Mouse (Mus musculus) CH12.LX (cell line): ENCODE results near the gene Sall4. TPM values are rescaled to one million over a fixed set of nuclear protein-coding genes. Genes with fewer than 3 reads are reported as not detected.
A peak's percentile ranks its signal among the peaks of the same experiment; 100 is the strongest.

Source experiments
- DNase-seq: peaks from one replicate; pipeline ENCODE4 v3.0.0-alpha.2; 2013; ENCODE audit errors: extremely low read depth
- H3K27ac ChIP-seq: 2 replicates; pipeline ENCODE4 v1.5.1; 2012; ENCODE audit warnings: low read depth, mild to moderate bottlenecking, control low read depth, moderate library complexity; ENCODE audit not compliant: insufficient read depth
- H3K27me3 ChIP-seq: replicated peaks from 2 replicates; pipeline ENCODE3; 2012; ENCODE audit warnings: inconsistent platforms
- H3K36me3 ChIP-seq, 2 experiments: replicated peaks in 1 of 2; 2 replicates each; pipeline versions ENCODE3 to v1.6.1; 2012; ENCODE audit warnings: inconsistent platforms in 1 of 2, low read length in 1 of 2, mild to moderate bottlenecking in 1 of 2, mixed read lengths in 1 of 2, moderate library complexity in 1 of 2; ENCODE audit not compliant: control insufficient read depth in 1 of 2, insufficient read depth in 1 of 2
- H3K4me1 ChIP-seq, 2 experiments: 2 replicates each; pipeline ENCODE4 v1.6.1; 2012; ENCODE audit warnings: inconsistent platforms in 1 of 2, moderate library complexity in 1 of 2; ENCODE audit not compliant: insufficient read depth in 2 of 2, control insufficient read depth in 1 of 2
- H3K4me2 ChIP-seq: 2 replicates; pipeline ENCODE4 v1.6.1; 2012; ENCODE audit warnings: low read depth, mild to moderate bottlenecking, control low read depth; ENCODE audit not compliant: poor library complexity, insufficient read depth, severe bottlenecking
- H3K4me3 ChIP-seq, 3 experiments: fragments of 150-350 bp in 1 of 3; sonication (generic) in 1 of 3; replicated peaks in 1 of 3; 2 replicates each; pipeline versions ENCODE3 to v1.5.1; 2011 to 2012; ENCODE audit warnings: low read depth in 2 of 3, low read length in 2 of 3, mild to moderate bottlenecking in 2 of 3, moderate library complexity in 2 of 3, control low read depth in 1 of 3, improper control_type of control experiment in 1 of 3, inconsistent platforms in 1 of 3, mixed read lengths in 1 of 3; ENCODE audit not compliant: poor library complexity in 1 of 3
- H3K79me2 ChIP-seq: replicated peaks from 2 replicates; pipeline ENCODE4 v1.6.1; 2012; ENCODE audit warnings: mild to moderate bottlenecking, moderate library complexity; ENCODE audit not compliant: control insufficient read depth, poor library complexity, insufficient read depth, severe bottlenecking; ENCODE audit errors: extremely low read depth
- H3K9ac ChIP-seq: 2 replicates; pipeline ENCODE4 v1.6.1; 2012; ENCODE audit warnings: low read depth, mild to moderate bottlenecking, control low read depth, moderate library complexity; ENCODE audit not compliant: insufficient read depth
- H3K9me3 ChIP-seq: replicated peaks from 2 replicates; pipeline ENCODE3; 2012; ENCODE audit warnings: low read length, inconsistent platforms, mixed read lengths
- BHLHE40 ChIP-seq: IDR thresholded peaks from 2 replicates; pipeline ENCODE4 v1.6.1; 2011; ENCODE audit warnings: mild to moderate bottlenecking, low read depth, low read length, improper control_type of control experiment
- CHD1 ChIP-seq: IDR thresholded peaks from 2 replicates; pipeline ENCODE4 v1.6.1; 2012; ENCODE audit warnings: low read depth, low read length, improper control_type of control experiment, inconsistent platforms
- CHD2 ChIP-seq: IDR thresholded peaks from 2 replicates; pipeline ENCODE4 v1.6.1; 2011; ENCODE audit warnings: low read length, improper control_type of control experiment
- CTCF ChIP-seq, 2 experiments: IDR thresholded peaks in 1 of 2; conservative IDR thresholded peaks in 1 of 2; 2 replicates each; pipeline ENCODE4 v1.5.1; 2011 to 2012; ENCODE audit warnings: low read depth in 2 of 2, low read length in 2 of 2, improper control_type of control experiment in 1 of 2, inconsistent platforms in 1 of 2, mild to moderate bottlenecking in 1 of 2, moderate library complexity in 1 of 2
- ELF1 ChIP-seq: IDR thresholded peaks from 2 replicates; pipeline ENCODE4 v1.6.1; 2014; ENCODE audit warnings: low read depth, mild to moderate bottlenecking, inconsistent platforms, low read length, improper control_type of control experiment
- EP300 ChIP-seq: IDR thresholded peaks from 2 replicates; pipeline ENCODE4 v1.6.1; 2011; ENCODE audit warnings: low read length, improper control_type of control experiment
- ETS1 ChIP-seq: conservative IDR thresholded peaks from 2 replicates; pipeline ENCODE4 v1.6.1; 2012; ENCODE audit warnings: low read depth, mild to moderate bottlenecking, inconsistent platforms, low read length, improper control_type of control experiment, moderate library complexity
- HCFC1 ChIP-seq: IDR thresholded peaks from 2 replicates; pipeline ENCODE4 v1.6.1; 2012; ENCODE audit warnings: low read depth, mild to moderate bottlenecking, inconsistent platforms, low read length, improper control_type of control experiment
- JUN ChIP-seq: IDR thresholded peaks from 2 replicates; pipeline ENCODE4 v1.6.1; 2011; ENCODE audit warnings: low read depth, mild to moderate bottlenecking, low read length, improper control_type of control experiment, moderate library complexity; ENCODE audit not compliant: insufficient read depth
- JUND ChIP-seq: conservative IDR thresholded peaks from 2 replicates; pipeline ENCODE4 v1.6.1; 2011; ENCODE audit warnings: low read depth, low read length, improper control_type of control experiment
- KAT2A ChIP-seq: IDR thresholded peaks from 2 replicates; pipeline ENCODE4 v1.6.1; 2012; ENCODE audit warnings: low read length, improper control_type of control experiment, inconsistent platforms; ENCODE audit not compliant: insufficient replicate concordance
- MAX ChIP-seq: IDR thresholded peaks from 2 replicates; pipeline ENCODE4 v1.6.1; 2011; ENCODE audit warnings: low read length, improper control_type of control experiment
- MAZ ChIP-seq: IDR thresholded peaks from 2 replicates; pipeline ENCODE4 v1.6.1; 2012; ENCODE audit warnings: low read depth, mild to moderate bottlenecking, inconsistent platforms, low read length, improper control_type of control experiment, moderate library complexity
- MEF2A ChIP-seq: IDR thresholded peaks from 2 replicates; pipeline ENCODE4 v1.6.1; 2014; ENCODE audit warnings: low read depth, mild to moderate bottlenecking, inconsistent platforms, low read length, improper control_type of control experiment, borderline replicate concordance
- MXI1 ChIP-seq: IDR thresholded peaks from 2 replicates; pipeline ENCODE4 v1.6.1; 2011; ENCODE audit warnings: mild to moderate bottlenecking, low read depth, low read length, improper control_type of control experiment
- MYC ChIP-seq: IDR thresholded peaks from 2 replicates; pipeline ENCODE4 v1.6.1; 2011; ENCODE audit warnings: low read depth, mild to moderate bottlenecking, improper control_type of control experiment, low read length
- NELFE ChIP-seq: IDR thresholded peaks from 2 replicates; pipeline ENCODE4 v1.6.1; 2011; ENCODE audit warnings: low read depth, low read length, improper control_type of control experiment
- NRF1 ChIP-seq: IDR thresholded peaks from 2 replicates; pipeline ENCODE4 v1.6.1; 2014; ENCODE audit warnings: low read depth, mild to moderate bottlenecking, inconsistent platforms, low read length, improper control_type of control experiment, moderate library complexity
- PAX5 ChIP-seq: IDR thresholded peaks from 2 replicates; pipeline ENCODE4 v1.6.1; 2012; ENCODE audit warnings: low read length, inconsistent platforms, mixed read lengths
- POLR2A ChIP-seq: IDR thresholded peaks from 2 replicates; pipeline ENCODE4 v1.6.1; 2011; ENCODE audit warnings: low read depth, mild to moderate bottlenecking, improper control_type of control experiment, low read length
- RAD21 ChIP-seq: IDR thresholded peaks from 2 replicates; pipeline ENCODE4 v1.6.1; 2011; ENCODE audit warnings: low read depth, mild to moderate bottlenecking, low read length, improper control_type of control experiment, moderate library complexity
- SIN3A ChIP-seq: IDR thresholded peaks from 2 replicates; pipeline ENCODE4 v1.6.1; 2012; ENCODE audit warnings: low read length, improper control_type of control experiment, inconsistent platforms
- UBTF ChIP-seq: IDR thresholded peaks from 2 replicates; pipeline ENCODE4 v1.6.1; 2012; ENCODE audit warnings: low read depth, mild to moderate bottlenecking, inconsistent platforms, low read length, improper control_type of control experiment, moderate library complexity
- USF2 ChIP-seq: conservative IDR thresholded peaks from 2 replicates; pipeline ENCODE4 v1.6.1; 2011; ENCODE audit warnings: low read depth, low read length, improper control_type of control experiment
- ZC3H11A ChIP-seq: IDR thresholded peaks from 2 replicates; pipeline ENCODE4 v1.6.1; 2012; ENCODE audit warnings: low read depth, mild to moderate bottlenecking, inconsistent platforms, low read length, improper control_type of control experiment
- ZKSCAN1 ChIP-seq: IDR thresholded peaks from 2 replicates; pipeline ENCODE4 v1.6.1; 2012; ENCODE audit warnings: low read depth, inconsistent platforms, low read length, improper control_type of control experiment, borderline replicate concordance
- ZNF384 ChIP-seq: IDR thresholded peaks from 2 replicates; pipeline ENCODE4 v1.6.1; 2012; ENCODE audit warnings: low read depth, low read length, improper control_type of control experiment, inconsistent platforms
- dilution Hi-C: fragments of 300-500 bp; cut with MboI; formaldehyde crosslinking; loops from 2 replicates; pipeline ENCODE4 v1.14.3; 2020; ENCODE audit warnings: low sequenced_read_pairs; ENCODE audit not compliant: extremely low pct_unique_long_range_greater_than_20kb, extremely low pct_ligation_motif_present
- in situ Hi-C: fragments of 300-500 bp; cut with MboI; formaldehyde crosslinking; loops from 3 replicates; pipeline ENCODE4 v1.14.3; 2019; ENCODE audit warnings: low sequenced_read_pairs, low pct_ligation_motif_present, low pct_unique_long_range_greater_than_20kb, mixed read lengths
- polyA plus RNA-seq: library from polyadenylated mRNA; unstranded; fragments of >175 nt; gene quantifications from 2 replicates; pipeline ENCODE4 v1.2.1, GENCODE M21; 2012; ENCODE audit warnings: low read depth; ENCODE audit not compliant: insufficient read length
- total RNA-seq, 2 experiments: library from RNA; depleted of rRNA; stranded (reverse); fragments of 300-350 nt in 1 of 2; fragments of >200 nt in 1 of 2; gene quantifications; 2 replicates each; pipeline ENCODE4 v1.2.3; 2012 to 2014

Sall4 gene
- total and polyA plus RNA-seq, 3 experiments: not detected

DNA sequence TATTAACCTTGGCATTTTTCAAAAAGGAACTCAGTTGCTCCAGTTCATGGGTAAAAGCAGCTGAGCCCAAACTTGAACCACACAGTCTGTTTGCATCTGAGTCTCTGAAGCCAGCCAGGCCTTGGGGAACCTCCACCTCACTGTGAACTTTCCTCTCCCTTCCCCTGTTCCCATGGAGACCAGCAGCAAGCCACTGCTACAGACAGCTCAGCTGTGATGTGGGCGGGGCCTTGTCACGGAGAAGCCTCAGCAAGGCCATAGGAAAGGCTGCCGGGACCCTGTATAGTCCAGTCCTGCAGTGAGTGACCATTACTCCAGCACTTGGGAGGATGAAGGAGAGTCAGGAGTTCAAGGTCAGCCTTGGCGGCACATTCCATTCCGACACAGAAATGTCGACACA lies 41.7 kb downstream of the Sall4 start:
- Histone ChIP-seq H3K9me3 (peaks cover 3% of the 10 kb centered on the region), H3K79me2 (no peaks in the 10 kb centered on the region), H3K27ac (no peak overlapping the region), H3K4me3 (no peak overlapping the region), H3K27me3 (peaks cover 3% of the 10 kb centered on the region), H3K9ac (no peak overlapping the region), H3K4me1 (no peaks in the 10 kb centered on the region), H3K36me3 (no peaks in the 10 kb centered on the region), H3K4me2 (no peak overlapping the region)
- dilution Hi-C loops: no loop called here
- DNase-seq: peak; percentile 15
- no peak for TF ChIP-seq MAZ
- no peak for TF ChIP-seq ZC3H11A
- no peak for TF ChIP-seq MAX
- TF ChIP-seq BHLHE40: no peak
- no peak for TF ChIP-seq UBTF
- no peak for TF ChIP-seq CHD2
- TF ChIP-seq JUN: no peak
- TF ChIP-seq ZNF384: no peak
- no peak for TF ChIP-seq CHD1
- no peak for TF ChIP-seq POLR2A
- no peak for TF ChIP-seq HCFC1
- TF ChIP-seq ELF1: no peak
- no peak for TF ChIP-seq NRF1
- no peak for TF ChIP-seq KAT2A
- TF ChIP-seq NELFE: no peak
- TF ChIP-seq PAX5: no peak
- no peak for TF ChIP-seq MEF2A
- TF ChIP-seq RAD21: no peak
- in situ Hi-C loops: no loop called here

- Histone ChIP-seq H3K9ac (no peak overlapping the region), H3K4me3 (no peak overlapping the region), H3K27ac (no peak overlapping the region), H3K36me3 (no peaks in the 10 kb centered on the region), H3K4me1 (no peaks in the 10 kb centered on the region), H3K4me2 (no peak overlapping the region), H3K79me2 (no peaks in the 10 kb centered on the region), H3K9me3 (no peaks in the 10 kb centered on the region), H3K27me3 (peaks cover 10% of the 10 kb centered on the region)
- dilution Hi-C loops: no loop called here
- no peak for DNase-seq
- in situ Hi-C loops: no loop called here
- TF ChIP-seq HCFC1 (no peak), USF2 (no peak), CHD2 (no peak), SIN3A (no peak), JUN (no peak), ZKSCAN1 (no peak), ZC3H11A (no peak), MAZ (no peak), NRF1 (no peak), JUND (no peak), MXI1 (no peak), EP300 (no peak), CTCF (conservative IDR thresholded peaks at IDR 0.05 in 1 of 2, IDR thresholded peaks at IDR 0.05 in 1 of 2; ENCODE audit: low read depth in 2 of 2, low read length in 2 of 2) (no peak), MYC (no peak), ETS1 (no peak), POLR2A (no peak)
These were observed 46.4 kb downstream of the Sall4 start for GRCm38 (mm10) chr2:168721313-168721712.
